Mouse (Mus musculus): Measurements from ENCODE around the gene Fibp.
A peak's percentile ranks its signal among the peaks of the same experiment; 100 is the strongest.

DNA sequence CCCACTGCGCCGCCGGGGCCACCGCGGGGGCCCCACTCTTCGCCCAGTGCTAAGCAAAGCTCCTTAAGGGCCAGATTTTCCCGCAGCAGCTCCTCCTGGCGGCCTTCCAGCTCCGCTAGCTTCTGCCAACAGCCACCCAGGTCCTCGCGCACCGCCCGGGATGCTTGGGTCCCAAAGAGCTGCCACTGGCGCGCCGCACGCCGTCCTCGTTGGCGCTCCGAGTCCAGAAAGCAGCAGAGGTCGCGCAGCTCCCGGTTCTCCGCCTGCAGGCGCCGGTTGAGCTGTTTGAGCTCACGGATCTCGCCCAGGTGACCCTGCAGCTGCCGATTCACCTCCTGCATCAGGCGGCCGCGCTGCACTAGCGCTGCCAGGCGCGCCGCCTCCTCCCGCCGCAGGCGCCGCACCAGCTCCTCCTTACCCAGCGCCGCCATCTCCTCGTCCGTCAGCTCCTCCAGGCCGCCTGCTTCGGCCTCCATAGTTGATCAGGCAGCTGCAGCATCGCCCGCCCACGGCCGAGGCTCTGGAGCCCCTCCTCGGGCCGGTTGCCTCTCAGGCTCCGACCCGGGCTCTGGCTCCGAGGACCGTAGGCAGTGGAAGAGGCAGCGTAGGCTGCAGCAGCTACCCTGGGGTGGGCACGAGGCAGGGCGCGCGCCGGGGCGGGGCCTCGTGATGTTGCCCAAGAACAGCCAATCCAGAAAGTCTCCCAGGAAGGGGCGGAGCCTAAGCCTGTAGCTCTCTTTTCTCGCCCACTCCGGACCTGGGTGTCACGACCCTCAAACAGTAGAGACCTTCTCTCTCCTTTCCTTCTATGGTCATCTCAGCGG is 3.3 kb upstream of the Fibp start:
- TF ChIP-seq CTCF (IDR thresholded peaks at IDR 0.05; ENCODE audit: borderline replicate concordance, insufficient read depth, low read depth, low read length) = no peak
- TF ChIP-seq POLR2A (IDR thresholded peaks at IDR 0.05; ENCODE audit: borderline replicate concordance, insufficient read depth, low read length) = peak; percentile 94
